Mouse (Mus musculus): Measurements from ENCODE around the gene Hist1h3c.
"Not testable (repeated sequence)": the region's sequence is repeated elsewhere in the genome, so short reads cannot be mapped to it uniquely, and the experiment has no call there.

Gene Hist1h3c

GRCm38 (mm10) chr13:23739922-23740252 is 5.5 kb downstream of the Hist1h3c start:
- DNase-seq (ENCODE audit: low read depth, low spot score), result no peak

DNA sequence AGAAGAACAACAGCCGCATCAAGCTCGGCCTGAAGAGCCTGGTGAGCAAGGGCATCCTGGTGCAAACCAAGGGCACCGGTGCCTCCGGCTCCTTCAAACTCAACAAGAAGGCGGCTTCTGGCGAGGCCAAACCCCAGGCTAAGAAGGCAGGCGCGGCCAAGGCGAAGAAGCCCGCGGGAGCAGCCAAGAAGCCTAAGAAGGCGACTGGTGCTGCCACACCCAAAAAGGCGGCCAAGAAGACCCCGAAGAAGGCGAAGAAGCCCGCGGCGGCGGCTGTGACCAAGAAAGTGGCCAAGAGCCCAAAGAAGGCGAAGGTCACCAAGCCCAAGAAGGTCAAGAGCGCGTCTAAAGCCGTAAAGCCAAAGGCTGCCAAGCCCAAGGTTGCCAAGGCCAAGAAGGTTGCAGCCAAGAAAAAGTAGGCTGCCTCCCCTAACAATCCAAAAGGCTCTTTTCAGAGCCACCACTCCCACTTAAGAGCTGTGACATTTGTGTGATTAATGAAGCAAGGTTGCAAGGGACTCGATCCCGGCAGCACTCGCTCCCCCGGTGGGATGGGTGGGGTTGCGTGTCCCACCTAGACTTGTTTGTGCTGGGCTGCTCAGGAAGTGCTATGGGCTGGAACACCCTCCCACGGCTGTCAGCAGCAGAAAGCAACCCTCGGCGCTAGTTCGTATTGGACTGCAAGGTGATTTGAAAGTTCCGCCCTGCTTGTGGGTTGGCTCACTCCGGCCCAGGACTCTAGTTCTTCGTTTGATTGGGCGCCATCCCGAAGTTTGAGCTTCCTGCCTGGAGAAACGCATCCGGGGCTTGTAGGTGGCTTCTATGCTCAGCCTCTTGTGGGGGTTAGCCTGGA is 6.1 kb downstream of the Hist1h3c start:
- DNase-seq (ENCODE audit: low read depth, low spot score), result peak; percentile 99

- DNase-seq (ENCODE audit: low read depth, low spot score), result peak; percentile 95
Measured at GRCm38 (mm10) chr13:23738677-23739068, 6.7 kb downstream of the Hist1h3c start, which contains the start of gene Hist1h1c. Hist1h1c (plus strand) TSS chr13:23738808.

- DNase-seq (ENCODE audit: low read depth, low spot score), result no peak
Measured at GRCm38 (mm10) chr13:23738041-23738440, 7.4 kb downstream of the Hist1h3c start.

DNA sequence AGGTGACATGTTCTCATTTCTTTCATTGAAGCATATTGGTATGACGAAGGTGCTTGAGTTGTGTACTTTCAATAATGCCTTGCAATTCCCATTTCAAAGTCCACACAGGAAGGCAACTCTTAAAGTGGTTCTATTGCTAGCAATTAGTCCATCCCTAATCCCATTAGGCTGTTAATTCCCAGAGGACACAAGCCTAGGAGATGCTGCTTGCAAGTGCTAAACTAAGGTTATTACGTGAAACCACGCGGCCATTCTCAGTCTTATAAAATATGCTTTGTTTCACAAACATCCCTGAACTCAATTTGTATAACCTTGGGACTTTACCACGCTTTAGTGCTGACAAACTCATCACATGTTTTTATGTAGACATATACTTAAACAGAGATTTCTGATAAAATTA is 8.3 kb downstream of the Hist1h3c start:
- DNase-seq (ENCODE audit: low read depth, low spot score), result no peak

DNA sequence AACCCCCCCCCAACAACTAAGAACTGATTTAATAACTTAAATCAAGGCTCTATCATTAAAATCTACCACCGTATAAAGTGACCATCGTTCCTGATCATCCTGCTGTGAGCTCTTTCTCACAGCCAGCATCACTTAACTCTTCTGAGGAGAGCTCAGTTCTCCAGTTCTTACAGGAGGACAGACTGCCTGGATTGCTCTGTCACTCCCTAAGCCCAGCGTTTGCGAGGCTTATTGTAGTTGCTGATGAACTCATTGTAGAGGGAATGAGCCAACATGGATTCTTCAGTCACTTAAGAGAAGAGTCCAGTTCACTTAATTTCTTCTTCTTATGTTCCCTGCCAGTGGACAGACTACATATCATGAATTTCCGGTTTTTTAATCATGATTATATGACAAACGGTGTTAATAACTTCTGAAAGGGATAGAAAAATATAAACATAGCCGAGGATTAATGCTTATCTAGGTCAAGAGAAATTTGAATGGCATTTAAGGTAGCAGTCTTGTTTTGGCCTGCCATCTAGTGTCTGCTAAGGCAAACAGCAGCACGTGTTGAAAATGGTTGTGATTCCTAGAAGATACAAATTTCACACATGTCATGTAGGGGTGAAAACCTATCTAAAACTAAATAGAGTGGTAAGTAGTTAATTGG is 13.1 kb downstream of the Hist1h3c start:
- DNase-seq (ENCODE audit: low read depth, low spot score), result no peak

GRCm38 (mm10) chr13:23730479-23730878 is 14.9 kb downstream of the Hist1h3c start:
- DNase-seq (ENCODE audit: low read depth, low spot score), result no peak

- DNase-seq (ENCODE audit: low read depth, low spot score), result no peak
Measured at GRCm38 (mm10) chr13:23729706-23730105, 15.7 kb downstream of the Hist1h3c start.

- no peak for DNase-seq (ENCODE audit: low read depth, low spot score)
Measured at GRCm38 (mm10) chr13:23729192-23729525, 16.2 kb downstream of the Hist1h3c start.

DNA sequence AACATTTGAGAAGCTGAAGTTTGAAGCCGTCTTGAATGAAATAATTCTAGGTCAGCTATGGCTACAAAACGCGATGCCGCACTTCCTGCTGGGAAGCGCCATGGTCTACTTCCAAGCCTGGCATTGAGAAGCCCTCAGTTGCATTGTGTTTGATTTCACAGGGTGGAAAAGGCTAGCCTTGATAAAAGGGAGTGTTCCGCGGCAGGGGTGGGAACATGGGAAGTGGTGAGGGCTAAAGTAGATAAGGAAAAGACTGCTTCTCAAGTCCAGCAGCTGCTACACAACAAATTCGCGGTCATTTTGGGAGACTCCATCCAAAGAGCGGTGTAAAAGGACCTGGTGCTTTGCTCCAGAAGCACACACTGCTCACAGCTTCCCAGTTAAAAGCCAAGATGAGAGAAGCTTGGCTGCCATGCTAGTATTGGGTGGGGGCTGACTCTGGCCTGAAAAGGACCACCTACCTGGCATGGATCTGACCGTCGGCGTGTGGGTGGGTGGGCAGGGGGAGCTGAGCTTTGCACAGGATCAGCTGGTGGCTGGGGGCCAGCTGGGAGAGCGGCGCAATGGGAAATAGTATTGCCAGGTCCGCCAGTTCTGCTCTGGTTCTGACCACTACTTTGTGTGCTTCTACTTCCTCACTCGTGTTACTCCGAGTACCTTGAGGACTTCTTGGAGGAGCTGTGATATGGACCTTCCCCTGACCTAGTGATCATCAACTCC is 16.8 kb downstream of the Hist1h3c start:
- DNase-seq (ENCODE audit: low read depth, low spot score), result no peak

- no peak for DNase-seq (ENCODE audit: low read depth, low spot score)
Measured at GRCm38 (mm10) chr13:23725213-23725612, 20.2 kb downstream of the Hist1h3c start.

GRCm38 (mm10) chr13:23724239-23724638 is 21.2 kb downstream of the Hist1h3c start:
- DNase-seq (ENCODE audit: low read depth, low spot score), result no peak

GRCm38 (mm10) chr13:23717593-23718245 is 27.7 kb downstream of the Hist1h3c start:
- DNase-seq (ENCODE audit: low read depth, low spot score), result not testable (repeated sequence)

GRCm38 (mm10) chr13:23717176-23717575 is 28.2 kb downstream of the Hist1h3c start:
- DNase-seq (ENCODE audit: low read depth, low spot score), result no peak

GRCm38 (mm10) chr13:23716261-23717042 is 28.9 kb downstream of the Hist1h3c start:
- no peak for DNase-seq (ENCODE audit: low read depth, low spot score)

DNA sequence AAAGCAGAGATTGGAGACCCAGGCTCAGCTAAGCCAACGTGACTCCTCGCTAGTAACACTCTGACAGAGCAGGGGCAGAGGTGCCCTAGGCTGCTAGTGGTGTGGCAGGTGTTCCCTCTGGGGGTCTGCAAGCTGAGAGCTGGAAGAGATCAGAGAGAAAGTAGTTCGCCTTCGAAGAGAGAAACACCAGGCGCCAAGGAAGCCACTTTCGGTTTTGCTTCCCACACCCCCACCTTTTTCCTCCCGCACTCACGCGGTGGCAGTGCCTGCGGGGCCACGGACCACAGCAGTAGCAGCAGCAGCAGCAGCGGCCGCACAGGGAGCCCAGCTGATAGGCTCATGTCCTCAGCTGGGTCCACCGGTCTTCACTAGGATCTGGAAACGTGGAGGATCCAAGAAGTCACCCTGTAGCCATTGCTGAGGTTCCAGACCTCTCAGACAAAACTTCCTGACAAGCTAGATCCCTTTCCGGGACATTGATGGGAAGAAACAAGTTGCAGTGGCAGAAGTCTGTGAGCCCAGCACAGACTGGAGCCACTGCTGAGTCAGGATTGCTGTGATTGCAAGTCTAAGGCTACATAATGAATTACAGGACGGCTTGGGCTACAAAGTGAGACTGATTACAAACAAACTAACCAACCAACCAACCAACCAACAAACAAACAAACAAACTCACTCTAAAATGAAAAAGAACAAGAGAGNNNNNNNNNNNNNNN is 34.9 kb downstream of the Hist1h3c start, which contains the start of gene Hfe:
TSS of gene Hfe (minus strand) at position 481 of the 716 bp plus-strand sequence.
- DNase-seq (ENCODE audit: low read depth, low spot score), result peak; percentile 58

DNA sequence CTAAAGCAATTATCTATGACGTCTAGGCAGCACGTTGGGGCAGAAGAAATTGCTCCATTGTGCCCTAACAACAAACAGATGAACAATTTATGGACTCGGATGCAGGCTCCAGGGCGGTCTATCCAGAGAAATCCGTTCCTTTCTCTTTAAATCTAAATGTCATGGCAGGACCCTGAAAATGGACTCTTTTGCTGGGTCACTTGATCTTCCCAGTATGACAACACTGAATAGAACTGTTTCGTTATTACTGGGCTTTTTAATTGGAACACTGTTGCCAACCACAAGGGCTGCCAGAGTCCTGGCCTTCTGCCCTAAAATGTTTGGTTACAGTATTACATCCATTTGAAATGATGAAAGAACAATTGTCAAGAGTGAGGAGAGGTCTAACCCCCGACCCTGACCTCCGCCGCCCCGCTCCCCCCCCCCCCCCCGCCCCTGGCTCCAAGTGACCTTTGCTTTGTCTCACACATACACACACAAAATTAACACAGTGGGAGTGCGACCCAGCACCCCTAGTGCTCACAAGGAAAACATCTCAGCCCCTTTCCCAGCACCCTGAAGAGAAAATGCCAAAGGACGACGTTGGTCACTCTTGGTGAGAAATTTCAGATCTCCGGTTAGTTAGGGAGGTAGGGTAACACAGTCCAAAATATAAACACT is 35.6 kb downstream of the Hist1h3c start:
- no peak for DNase-seq (ENCODE audit: low read depth, low spot score)

DNA sequence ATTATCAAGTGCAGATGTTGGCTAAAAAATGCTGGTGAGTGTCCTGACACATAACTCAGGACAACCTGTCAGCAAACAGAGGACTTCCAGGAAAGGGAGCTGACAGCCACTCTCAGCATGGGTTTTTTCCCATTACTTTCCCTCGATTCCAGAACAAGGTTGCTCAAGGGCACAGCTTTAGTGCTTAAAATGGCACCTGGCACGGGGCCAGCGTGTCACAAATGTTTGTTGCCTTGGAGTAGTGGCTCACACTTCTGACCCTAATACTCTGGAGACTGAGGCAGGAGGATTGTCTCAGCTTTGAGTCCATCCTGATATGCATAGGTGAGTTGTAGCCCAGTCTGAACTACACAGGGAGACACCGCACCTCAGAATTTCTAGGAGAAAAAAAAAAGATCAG is 36.7 kb downstream of the Hist1h3c start:
- DNase-seq (ENCODE audit: low read depth, low spot score), result no peak

GRCm38 (mm10) chr13:23708041-23708440 is 37.4 kb downstream of the Hist1h3c start:
- DNase-seq (ENCODE audit: low read depth, low spot score), result no peak

- DNase-seq (ENCODE audit: low read depth, low spot score), result no peak
Measured at GRCm38 (mm10) chr13:23706771-23707170, 38.6 kb downstream of the Hist1h3c start.
